Mouse (Mus musculus) intestine, embryonic 16.5 days (tissue): ENCODE measurements around the gene Gfod2. TPM values are rescaled to one million over a fixed set of nuclear protein-coding genes. Genes with fewer than 3 reads are reported as not detected.
A peak's percentile ranks its signal among the peaks of the same experiment; 100 is the strongest.

Source experiments
- ATAC-seq: fragments of 200-750 bp; cut with Nextera tagmentation; 2 replicates; pipeline ENCODE4 v1.8.0; 2017; ENCODE audit warnings: moderate TSS enrichment, moderate library complexity
- H3K27ac ChIP-seq: fragments of 300-500 bp; sonication (generic); 2 replicates; pipeline ENCODE4 v1.5.1; 2014; ENCODE audit warnings: mild to moderate bottlenecking, low read length
- H3K27me3 ChIP-seq: fragments of 300-500 bp; sonication (generic); replicated peaks from 2 replicates; pipeline ENCODE4 v1.6.1; 2014; ENCODE audit warnings: low read length, control low read depth, mixed read lengths; ENCODE audit not compliant: control insufficient read depth, insufficient read depth
- H3K36me3 ChIP-seq: fragments of 300-500 bp; sonication (generic); 2 replicates; pipeline ENCODE4 v1.6.1; 2014; ENCODE audit warnings: low read length, control low read depth; ENCODE audit not compliant: control insufficient read depth, insufficient read depth
- H3K4me1 ChIP-seq: fragments of 300-500 bp; sonication (generic); 2 replicates; pipeline ENCODE4 v1.6.1; 2014; ENCODE audit warnings: low read length, control low read depth, mixed read lengths; ENCODE audit not compliant: control insufficient read depth, insufficient read depth
- H3K4me2 ChIP-seq: fragments of 300-500 bp; sonication (generic); 2 replicates; pipeline ENCODE4 v1.6.1; 2014; ENCODE audit warnings: low read depth, low read length, control low read depth
- H3K4me3 ChIP-seq: fragments of 300-500 bp; sonication (generic); 2 replicates; pipeline ENCODE4 v1.5.1; 2014; ENCODE audit warnings: mild to moderate bottlenecking, low read length
- H3K9ac ChIP-seq: fragments of 300-500 bp; sonication (generic); 2 replicates; pipeline ENCODE4 v1.6.1; 2014; ENCODE audit warnings: low read depth, low read length
- H3K9me3 ChIP-seq: fragments of 300-500 bp; sonication (generic); 2 replicates; pipeline ENCODE4 v1.6.1; 2016; ENCODE audit warnings: low read length, control low read depth; ENCODE audit not compliant: control insufficient read depth
- WGBS: fragments of 180-500 bp; shearing (Covaris S2); extraction: QIAGEN DNeasy Blood & Tissue Kit; methylation state at CpG from one replicate; pipeline ENCODE4 v1.1.7; 2014; 5-methylcytosine and 5-hydroxymethylcytosine counted together
- polyA plus RNA-seq: library from polyadenylated mRNA; unstranded; fragments of >200 nt; fragmentation: Nextera tagmentation; extraction: Ambion mirVana; gene quantifications from 2 replicates; pipeline ENCODE4 v1.2.1, GENCODE M21; 2015

The Gfod2 gene
- polyA plus RNA-seq, 1 experiment from 2014 or later: 10.9 TPM

DNA sequence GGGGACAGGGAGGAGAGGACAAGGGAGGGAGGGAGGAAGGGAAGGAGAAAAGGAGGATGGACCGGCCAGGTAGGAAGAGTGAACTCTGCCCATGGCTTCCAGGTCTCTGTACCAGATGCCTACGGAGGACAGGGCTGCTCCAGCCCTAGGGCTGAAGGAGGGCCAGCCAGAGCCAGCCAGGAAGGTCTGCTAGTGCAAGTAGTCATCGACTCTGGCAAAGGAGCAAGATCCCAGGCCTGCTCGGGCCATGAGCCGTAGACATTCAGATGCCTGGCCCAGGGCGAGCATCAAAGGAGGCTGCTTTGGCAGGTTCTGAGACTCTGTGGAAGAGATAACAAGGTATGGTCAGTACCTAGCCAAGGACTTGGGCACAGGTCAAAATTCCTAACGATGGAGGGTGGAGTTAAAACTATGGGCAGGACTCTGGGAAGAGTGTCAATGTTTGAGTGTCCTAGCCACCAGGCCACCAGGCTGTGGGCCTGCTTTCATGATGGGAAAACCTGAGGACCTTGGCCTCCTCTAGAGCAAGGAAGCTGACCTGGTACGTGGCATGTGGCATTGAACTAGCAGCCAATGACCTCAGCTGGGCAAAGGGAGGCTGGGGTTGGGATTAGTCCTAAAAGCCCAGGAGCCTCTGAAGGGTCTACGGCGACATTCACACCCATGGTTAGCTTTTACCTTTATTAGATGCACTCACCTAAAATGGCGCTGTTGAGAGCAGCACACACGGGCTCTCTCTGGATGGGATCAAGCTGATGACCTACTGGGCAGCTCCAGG, 13.1 kb upstream of the Gfod2 start:
- Histone ChIP-seq H3K27ac (no peak overlapping the region), H3K9me3 (no peaks in the 10 kb centered on the region), H3K4me2 (no peak overlapping the region), H3K4me3 (no peak overlapping the region), H3K4me1 (no peaks in the 10 kb centered on the region), H3K9ac (no peak overlapping the region), H3K36me3 (peaks cover 22% of the 10 kb centered on the region), H3K27me3 (no peaks in the 10 kb centered on the region)
- 94% methylated on average over 12 of the region's 12 CpGs for WGBS
- ATAC-seq: no peak

DNA sequence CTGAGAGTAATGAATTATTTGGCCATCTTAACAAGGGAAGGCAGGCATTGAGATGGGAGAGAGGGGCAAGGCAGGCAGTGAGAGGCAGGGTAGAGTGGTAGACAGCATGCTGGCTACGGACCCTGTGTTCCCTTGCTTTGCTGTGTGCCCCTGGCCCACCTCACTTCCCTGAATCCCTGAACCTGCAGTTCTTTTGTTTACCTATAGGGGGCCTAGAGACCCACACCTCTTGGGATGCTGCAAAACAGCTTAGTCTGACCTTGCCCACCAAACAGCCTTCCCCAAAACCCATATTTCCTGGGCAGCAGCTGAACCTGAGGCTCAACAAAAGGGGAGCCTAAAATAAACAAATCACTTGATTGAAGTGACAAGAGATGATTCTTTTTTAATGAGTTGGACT, 12.1 kb upstream of the Gfod2 start:
- H3K9me3 ChIP-seq: no peaks in the 10 kb centered on the region
- no peak overlapping the region for H3K27ac ChIP-seq
- 79% methylated on average over 1 of the region's 1 CpGs for WGBS
- H3K27me3 ChIP-seq: no peaks in the 10 kb centered on the region
- H3K36me3 ChIP-seq: peaks cover 22% of the 10 kb centered on the region
- no peak overlapping the region for H3K4me2 ChIP-seq
- H3K9ac ChIP-seq: no peak overlapping the region
- ATAC-seq: no peak
- H3K4me3 ChIP-seq: no peak overlapping the region
- no peaks in the 10 kb centered on the region for H3K4me1 ChIP-seq

DNA sequence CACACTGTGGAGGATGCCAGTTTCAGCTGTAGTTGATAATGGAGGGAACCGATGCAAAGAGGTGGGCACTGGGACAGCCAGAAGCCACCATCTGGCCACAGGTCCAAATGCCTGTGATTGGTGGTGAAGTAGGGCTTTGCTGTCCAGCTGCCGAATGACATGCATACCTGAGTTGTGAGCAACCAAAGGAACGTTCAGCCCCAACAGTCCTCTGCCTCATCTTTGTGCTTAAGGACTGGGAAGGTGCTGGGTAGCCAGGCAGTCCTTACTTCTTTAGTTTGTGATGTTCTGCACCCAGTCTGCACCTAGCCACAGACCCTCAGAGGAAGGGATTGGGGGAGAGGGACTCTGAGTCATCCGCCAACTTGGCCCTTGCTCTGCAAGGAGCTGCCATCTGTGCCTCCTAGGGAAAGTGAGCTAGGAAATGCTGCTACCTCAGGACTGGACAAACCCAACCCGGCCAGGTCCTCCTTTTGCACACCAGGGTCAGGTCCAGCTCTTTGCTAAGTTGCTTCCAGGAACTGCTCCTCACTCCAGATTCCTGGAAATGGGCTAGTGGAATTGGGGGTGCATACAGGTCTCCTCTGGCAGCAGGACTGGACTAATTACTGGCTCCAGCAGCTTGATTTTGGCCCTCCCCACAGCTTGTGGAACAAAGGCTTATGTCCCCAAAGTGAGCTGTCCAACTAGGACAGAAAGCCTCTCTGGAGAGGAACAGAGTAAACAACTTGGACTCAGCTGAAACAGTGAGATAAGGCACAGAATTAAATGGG, 10.2 kb upstream of the Gfod2 start:
- no peak overlapping the region for H3K4me3 ChIP-seq
- no peak overlapping the region for H3K9ac ChIP-seq
- no peaks in the 10 kb centered on the region for H3K4me1 ChIP-seq
- no peaks in the 10 kb centered on the region for H3K9me3 ChIP-seq
- no peaks in the 10 kb centered on the region for H3K27me3 ChIP-seq
- H3K4me2 ChIP-seq: no peak overlapping the region
- WGBS: 89% methylated on average over 5 of the region's 5 CpGs
- H3K27ac ChIP-seq: no peak overlapping the region
- ATAC-seq: no peak
- H3K36me3 ChIP-seq: peaks cover 22% of the 10 kb centered on the region

GRCm38 (mm10) chr8:105757796-105758276, 628 bp downstream of the Gfod2 start:
- no peak; the same call in 1 of the 2 replicates for ATAC-seq
- Histone ChIP-seq H3K4me2 (peak overlapping the region; percentile 93), H3K9ac (peak overlapping the region; percentile 84), H3K4me1 (peaks cover 6% of the 10 kb centered on the region), H3K9me3 (no peaks in the 10 kb centered on the region), H3K27me3 (0 out of 2 replicates have a peak, but pooled peaks cover 3% of the 10 kb centered on the region), H3K36me3 (no peaks in the 10 kb centered on the region), H3K4me3 (peak overlapping the region; percentile 96), H3K27ac (peak overlapping the region; percentile 34; the same call in 1 of the 2 replicates)
- WGBS: 2% methylated on average over 12 of the region's 12 CpGs

- no peak overlapping the region for H3K4me2 ChIP-seq
- H3K36me3 ChIP-seq: no peaks in the 10 kb centered on the region
- no peaks in the 10 kb centered on the region for H3K9me3 ChIP-seq
- WGBS: 47% methylated on average over 2 of the region's 2 CpGs
- H3K4me1 ChIP-seq: peaks cover 14% of the 10 kb centered on the region
- no peak overlapping the region for H3K9ac ChIP-seq
- no peak overlapping the region for H3K27ac ChIP-seq
- 0 out of 2 replicates have a peak, but pooled peaks cover 6% of the 10 kb centered on the region for H3K27me3 ChIP-seq
- H3K4me3 ChIP-seq: no peak overlapping the region
- peak; percentile 12; the same call in 1 of the 2 replicates for ATAC-seq
Observed at GRCm38 (mm10) chr8:105754688-105755087, 3.8 kb downstream of the Gfod2 start.

GRCm38 (mm10) chr8:105753916-105754315, 4.5 kb downstream of the Gfod2 start:
- ATAC-seq: no peak
- Histone ChIP-seq H3K9ac (no peak overlapping the region), H3K9me3 (no peaks in the 10 kb centered on the region), H3K27me3 (0 out of 2 replicates have a peak, but pooled peaks cover 6% of the 10 kb centered on the region), H3K4me1 (peaks cover 14% of the 10 kb centered on the region), H3K27ac (no peak overlapping the region), H3K4me3 (no peak overlapping the region), H3K4me2 (no peak overlapping the region), H3K36me3 (no peaks in the 10 kb centered on the region)
- WGBS: 55% methylated on average over 2 of the region's 2 CpGs

GRCm38 (mm10) chr8:105750606-105751005, 7.9 kb downstream of the Gfod2 start:
- H3K27me3 ChIP-seq: 0 out of 2 replicates have a peak, but pooled peaks cover 3% of the 10 kb centered on the region
- 0 out of 2 replicates have a peak overlapping the region, but pooled peaks have one; percentile 12 for H3K27ac ChIP-seq
- H3K4me3 ChIP-seq: no peak overlapping the region
- no peaks in the 10 kb centered on the region for H3K9me3 ChIP-seq
- 13% methylated on average over 11 of the region's 11 CpGs for WGBS
- no peak overlapping the region for H3K9ac ChIP-seq
- no peaks in the 10 kb centered on the region for H3K36me3 ChIP-seq
- H3K4me1 ChIP-seq: peaks cover 14% of the 10 kb centered on the region
- ATAC-seq: peak; percentile 61; the same call in 1 of the 2 replicates
- H3K4me2 ChIP-seq: 0 out of 2 replicates have a peak overlapping the region, but pooled peaks have one; percentile 2

DNA sequence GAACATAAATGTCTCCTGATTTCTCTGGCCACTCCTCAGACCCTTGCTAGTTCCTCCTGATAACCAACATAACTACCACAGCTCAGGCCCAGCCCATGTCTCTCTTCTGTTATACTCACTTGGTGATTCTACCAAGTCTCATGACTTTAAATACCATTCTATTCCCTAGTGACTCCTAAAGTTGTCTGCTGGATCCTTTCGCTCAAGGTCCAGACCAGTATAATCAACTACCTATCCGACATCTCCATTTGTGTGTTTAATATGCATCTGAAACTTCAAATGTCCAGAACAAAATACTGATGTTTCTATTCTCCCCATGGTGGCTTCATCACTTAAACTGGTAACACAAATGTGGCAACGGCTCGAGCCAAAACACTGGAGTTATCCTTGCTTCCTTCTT, 15.2 kb downstream of the Gfod2 start:
- Histone ChIP-seq H3K36me3 (no peaks in the 10 kb centered on the region), H3K4me2 (no peak overlapping the region), H3K9me3 (no peaks in the 10 kb centered on the region), H3K4me1 (peaks cover 7% of the 10 kb centered on the region; the same call in 1 of the 2 replicates), H3K27me3 (no peaks in the 10 kb centered on the region), H3K27ac (no peak overlapping the region), H3K9ac (no peak overlapping the region), H3K4me3 (no peak overlapping the region)
- no peak for ATAC-seq
- 82% methylated on average over 4 of the region's 4 CpGs for WGBS

DNA sequence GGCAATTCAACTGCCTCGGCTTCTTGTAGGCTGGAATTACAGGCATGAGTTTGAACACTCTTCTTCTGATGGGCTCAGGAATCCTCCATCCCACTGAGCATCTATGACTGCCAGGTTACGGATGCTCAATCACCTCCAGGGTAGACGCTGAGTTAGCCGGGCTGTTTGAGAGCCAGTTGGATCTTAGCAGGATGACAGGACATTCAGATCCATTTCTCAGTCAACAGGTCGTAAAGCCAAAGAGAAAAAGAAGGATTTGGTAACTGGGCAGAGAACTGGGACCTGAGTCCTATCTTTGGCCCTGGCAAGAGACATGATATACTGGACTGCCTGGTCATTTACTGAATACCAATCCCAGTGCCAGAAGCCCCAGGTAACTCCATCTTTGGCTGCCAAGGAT, 19.2 kb downstream of the Gfod2 start:
- no peaks in the 10 kb centered on the region for H3K9me3 ChIP-seq
- peaks cover 5% of the 10 kb centered on the region; the same call in 1 of the 2 replicates for H3K4me1 ChIP-seq
- no peak for ATAC-seq
- no peak overlapping the region for H3K9ac ChIP-seq
- H3K4me2 ChIP-seq: no peak overlapping the region
- WGBS: 89% methylated on average over 5 of the region's 5 CpGs
- no peaks in the 10 kb centered on the region for H3K36me3 ChIP-seq
- no peaks in the 10 kb centered on the region for H3K27me3 ChIP-seq
- H3K27ac ChIP-seq: no peak overlapping the region
- H3K4me3 ChIP-seq: no peak overlapping the region
